Mouse (Mus musculus) kidney, adult 2 months (tissue): ENCODE measurements around the gene Zfp322a. TPM values are rescaled to one million over a fixed set of nuclear protein-coding genes. Genes with fewer than 3 reads are reported as not detected.
"Not testable (repeated sequence)": the region's sequence is repeated elsewhere in the genome, so short reads cannot be mapped to it uniquely, and the experiment has no call there.

Experiments
- DNase-seq: peaks from one replicate; pipeline ENCODE4 v3.0.0; 2021
- H3K27ac ChIP-seq: fragments of 200-500 bp; 2 replicates; pipeline ENCODE4 v1.5.1; 2012; ENCODE audit warnings: low read depth, low read length, control low read depth, inconsistent platforms; ENCODE audit not compliant: insufficient read depth
- H3K27me3 ChIP-seq: fragments of 200-500 bp; replicated peaks from 2 replicates; pipeline ENCODE4 v1.6.1; 2012; ENCODE audit warnings: mild to moderate bottlenecking, moderate library complexity, low read length, inconsistent platforms; ENCODE audit not compliant: control insufficient read depth, insufficient read depth
- H3K36me3 ChIP-seq: fragments of 200-500 bp; 2 replicates; pipeline ENCODE4 v1.6.1; 2012; ENCODE audit warnings: mild to moderate bottlenecking, moderate library complexity, low read length, inconsistent platforms; ENCODE audit not compliant: control insufficient read depth, insufficient read depth
- H3K4me1 ChIP-seq: fragments of 200-500 bp; 2 replicates; pipeline ENCODE4 v1.6.1; 2011; ENCODE audit warnings: low read length; ENCODE audit not compliant: control insufficient read depth, insufficient read depth
- H3K4me3 ChIP-seq: fragments of 200-500 bp; 2 replicates; pipeline ENCODE4 v1.5.1; 2011; ENCODE audit warnings: mild to moderate bottlenecking, low read depth, low read length, control low read depth; ENCODE audit not compliant: insufficient read depth
- CTCF ChIP-seq: fragments of 200-500 bp; conservative IDR thresholded peaks from 2 replicates; pipeline ENCODE4 v1.5.1; 2011; ENCODE audit warnings: low read depth, mild to moderate bottlenecking, control low read depth, low read length, moderate library complexity, mixed read lengths; ENCODE audit not compliant: insufficient read depth, insufficient read length
- POLR2A ChIP-seq: fragments of 200-500 bp; IDR thresholded peaks from one replicate; pipeline ENCODE4 v1.6.1; 2011; ENCODE audit warnings: low read depth, low read length, control low read depth
- WGBS: fragments of 180-500 bp; shearing (Covaris S2); methylation state at CpG from one replicate; pipeline ENCODE4 v1.1.7; 2018; 5-methylcytosine and 5-hydroxymethylcytosine counted together
- polyA plus RNA-seq: library from polyadenylated mRNA; depleted of rRNA; stranded (reverse); fragments of >200 nt; gene quantifications from 2 replicates; pipeline ENCODE4 v1.2.3, GENCODE M21; 2012

Zfp322a gene
- polyA plus RNA-seq, 1 experiment: 1.9 TPM

DNA sequence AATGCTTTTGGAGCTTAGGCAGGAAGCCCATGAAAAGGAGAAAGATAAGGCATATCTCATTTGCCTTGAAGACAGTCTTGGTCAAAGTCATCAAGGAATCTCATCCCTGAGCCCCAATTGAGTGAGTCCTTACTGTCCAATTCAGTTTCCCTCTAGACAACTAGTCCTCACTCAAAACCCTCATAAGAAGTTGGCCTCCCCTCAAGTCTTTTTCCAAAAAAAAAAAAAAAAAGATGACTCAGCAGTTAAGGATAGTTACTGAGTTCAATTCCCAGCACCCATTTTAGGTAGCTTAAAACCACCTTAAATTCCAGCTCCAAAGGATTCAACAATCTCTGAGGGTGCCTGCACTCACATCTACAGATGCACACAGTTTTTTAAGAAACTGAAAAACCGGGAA is 14.1 kb upstream of the Zfp322a start:
- no peak overlapping the region for H3K27ac ChIP-seq
- DNase-seq: no peak
- TF ChIP-seq POLR2A (no peak), CTCF (no peak)
- no peaks in the 10 kb centered on the region for H3K36me3 ChIP-seq
- 54% methylated on average over 1 of the region's 1 CpGs for WGBS
- H3K4me3 ChIP-seq: no peak overlapping the region
- no peaks in the 10 kb centered on the region for H3K4me1 ChIP-seq
- no peaks in the 10 kb centered on the region for H3K27me3 ChIP-seq

DNA sequence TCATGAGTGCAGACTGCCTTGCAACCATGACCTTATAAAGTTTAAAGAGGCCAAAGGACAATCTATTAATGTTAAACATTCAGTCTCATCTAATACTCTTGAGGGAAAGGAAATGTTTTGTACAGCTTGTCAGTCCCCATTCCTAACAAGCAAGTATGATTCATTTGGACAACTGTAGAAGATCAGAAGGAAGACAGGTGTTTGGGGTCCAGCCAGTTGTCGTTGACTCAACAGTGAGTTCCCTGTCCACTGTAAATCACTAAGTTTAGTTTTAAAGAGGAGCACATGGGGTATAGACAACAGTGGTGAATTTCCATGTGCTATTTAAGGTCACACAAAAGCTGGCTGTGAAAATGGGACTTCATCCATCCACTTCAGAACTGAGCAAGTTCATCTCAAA is 3.4 kb upstream of the Zfp322a start:
- Histone ChIP-seq H3K4me3 (no peak overlapping the region), H3K27me3 (no peaks in the 10 kb centered on the region)
- WGBS: 60% methylated on average over 1 of the region's 1 CpGs

GRCm38 (mm10) chr13:23370075-23370474 is 1.1 kb upstream of the Zfp322a start:
- Histone ChIP-seq H3K27ac (no peak overlapping the region), H3K36me3 (no peaks in the 10 kb centered on the region), H3K4me3 (no peak overlapping the region), H3K27me3 (no peaks in the 10 kb centered on the region), H3K4me1 (no peaks in the 10 kb centered on the region)
- DNase-seq: no peak
- WGBS: 99% methylated on average over 4 of the region's 4 CpGs
- TF ChIP-seq CTCF (no peak), POLR2A (no peak)

More for the DNA sequence above, 3.4 kb upstream of the Zfp322a start:
- DNase-seq: no peak
- H3K36me3 ChIP-seq: no peaks in the 10 kb centered on the region
- H3K27ac ChIP-seq: no peak overlapping the region
- TF ChIP-seq POLR2A: no peak
- no peak for TF ChIP-seq CTCF
- H3K4me1 ChIP-seq: no peaks in the 10 kb centered on the region

- Histone ChIP-seq H3K4me1 (no peaks in the 10 kb centered on the region), H3K27ac (peak overlapping the region; percentile 8; the same call in 1 of the 2 replicates), H3K36me3 (no peaks in the 10 kb centered on the region), H3K4me3 (peak overlapping the region; percentile 94), H3K27me3 (no peaks in the 10 kb centered on the region)
- TF ChIP-seq CTCF (no peak), POLR2A (no peak)
- WGBS: under 1% methylated on average over 10 of the region's 10 CpGs
- DNase-seq: no peak
Observed at GRCm38 (mm10) chr13:23369421-23369765, 385 bp upstream of the Zfp322a start.

GRCm38 (mm10) chr13:23361536-23361935 is 7.5 kb downstream of the Zfp322a start:
- no peak for DNase-seq
- 83% methylated on average over 4 of the region's 4 CpGs for WGBS
- H3K27ac ChIP-seq: no peak overlapping the region
- H3K4me1 ChIP-seq: no peaks in the 10 kb centered on the region
- H3K4me3 ChIP-seq: no peak overlapping the region
- no peaks in the 10 kb centered on the region for H3K27me3 ChIP-seq
- no peak for TF ChIP-seq CTCF
- TF ChIP-seq POLR2A: no peak
- H3K36me3 ChIP-seq: peaks cover 13% of the 10 kb centered on the region

GRCm38 (mm10) chr13:23354541-23354940 is 14.5 kb downstream of the Zfp322a start:
- H3K36me3 ChIP-seq: peaks cover 16% of the 10 kb centered on the region
- WGBS: 94% methylated on average over 5 of the region's 5 CpGs
- not testable (repeated sequence) for H3K4me3 ChIP-seq, H3K27me3 ChIP-seq, H3K4me1 ChIP-seq, DNase-seq, H3K27ac ChIP-seq

DNA sequence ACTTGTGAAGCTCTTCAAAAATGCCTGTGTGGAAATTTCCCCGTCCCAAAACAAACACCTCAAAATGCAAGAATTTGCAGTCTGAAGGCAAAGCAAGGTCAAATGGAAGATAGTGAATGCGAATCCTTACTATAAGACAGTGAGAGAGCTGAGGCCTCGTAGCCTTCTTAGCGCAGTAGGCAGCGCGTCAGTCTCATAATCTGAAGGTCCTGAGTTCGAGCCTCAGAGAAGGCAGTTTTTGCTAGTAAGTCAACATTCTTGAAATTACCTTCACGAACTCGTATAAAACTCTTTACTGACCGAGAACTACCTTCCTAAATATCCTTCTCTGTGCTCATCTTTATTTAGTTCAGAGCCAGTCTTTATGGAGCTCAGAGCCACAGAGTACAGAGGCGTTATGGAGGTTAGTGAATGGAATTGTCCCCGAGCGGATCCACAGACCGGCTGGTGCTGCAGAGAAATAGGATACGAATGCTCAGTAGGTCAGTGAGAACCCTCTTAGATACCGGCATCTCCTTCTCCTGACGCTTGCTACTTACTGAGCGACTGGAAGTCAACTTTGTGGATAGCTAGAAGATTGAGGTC is 51.6 kb downstream of the Zfp322a start:
- no peak for DNase-seq
- Histone ChIP-seq H3K27ac (no peak overlapping the region), H3K4me1 (no peaks in the 10 kb centered on the region), H3K4me3 (no peak overlapping the region), H3K27me3 (no peaks in the 10 kb centered on the region; the same call in none of the 2 replicates), H3K36me3 (no peaks in the 10 kb centered on the region)
- TF ChIP-seq CTCF (no peak), POLR2A (no peak)
- 17% methylated on average over 18 of the region's 18 CpGs for WGBS
